Mouse (Mus musculus): ENCODE data around the gene Lmntd1. TPM values are rescaled to one million over a fixed set of nuclear protein-coding genes. Genes with fewer than 3 reads are reported as not detected.

Lmntd1 gene
- polyA plus RNA-seq, 1 experiment = not detected

- Histone ChIP-seq H3K4me1 (ENCODE audit: control insufficient read depth, insufficient read depth, low read length) (no peaks in the 10 kb centered on the region), H3K4me3 (ENCODE audit: low read depth, low read length) (no peak overlapping the region), H3K27me3 (ENCODE audit: control insufficient read depth, insufficient read depth, low read length, poor library complexity, severe bottlenecking) (no peaks in the 10 kb centered on the region), H3K9ac (ENCODE audit: low read depth, poor library complexity, severe bottlenecking) (no peak overlapping the region), H3K27ac (ENCODE audit: insufficient read depth, low read length) (no peak overlapping the region), H3K36me3 (ENCODE audit: control insufficient read depth, insufficient read depth, low read length, poor library complexity, severe bottlenecking) (no peaks in the 10 kb centered on the region), H3K9me3 (replicated peaks; ENCODE audit: control insufficient read depth, insufficient read depth, low read length, poor library complexity, severe bottlenecking) (no peaks in the 10 kb centered on the region)
- TF ChIP-seq CTCF (IDR thresholded peaks at IDR 0.05; ENCODE audit: low read depth, low read length) (no peak), POLR2A (IDR thresholded peaks at IDR 0.05; ENCODE audit: insufficient read depth, low read length) (no peak), EP300 (IDR thresholded peaks at IDR 0.05; ENCODE audit: insufficient read depth, low read depth, low read length) (no peak)
Observed at GRCm38 (mm10) chr6:145396534-145396933, 217.6 kb downstream of the Lmntd1 start.

GRCm38 (mm10) chr6:145390421-145390820 is 223.7 kb downstream of the Lmntd1 start:
- no peak for TF ChIP-seq CTCF (IDR thresholded peaks at IDR 0.05; ENCODE audit: low read depth, low read length)
- no peak for TF ChIP-seq EP300 (IDR thresholded peaks at IDR 0.05; ENCODE audit: insufficient read depth, low read depth, low read length)
- no peak for TF ChIP-seq POLR2A (IDR thresholded peaks at IDR 0.05; ENCODE audit: insufficient read depth, low read length)
- H3K27ac ChIP-seq (ENCODE audit: insufficient read depth, low read length) = no peak overlapping the region
- no peaks in the 10 kb centered on the region for H3K27me3 ChIP-seq (ENCODE audit: control insufficient read depth, insufficient read depth, low read length, poor library complexity, severe bottlenecking)
- no peaks in the 10 kb centered on the region for H3K4me1 ChIP-seq (ENCODE audit: control insufficient read depth, insufficient read depth, low read length)
- H3K9me3 ChIP-seq (replicated peaks; ENCODE audit: control insufficient read depth, insufficient read depth, low read length, poor library complexity, severe bottlenecking) = no peaks in the 10 kb centered on the region
- H3K4me3 ChIP-seq (ENCODE audit: low read depth, low read length) = no peak overlapping the region
- no peaks in the 10 kb centered on the region for H3K36me3 ChIP-seq (ENCODE audit: control insufficient read depth, insufficient read depth, low read length, poor library complexity, severe bottlenecking)
- no peak overlapping the region for H3K9ac ChIP-seq (ENCODE audit: low read depth, poor library complexity, severe bottlenecking)

GRCm38 (mm10) chr6:145389904-145390303 is 224.2 kb downstream of the Lmntd1 start:
- TF ChIP-seq EP300 (IDR thresholded peaks at IDR 0.05; ENCODE audit: insufficient read depth, low read depth, low read length) (no peak), POLR2A (IDR thresholded peaks at IDR 0.05; ENCODE audit: insufficient read depth, low read length) (no peak), CTCF (IDR thresholded peaks at IDR 0.05; ENCODE audit: low read depth, low read length) (no peak)
- Histone ChIP-seq H3K9me3 (replicated peaks; ENCODE audit: control insufficient read depth, insufficient read depth, low read length, poor library complexity, severe bottlenecking) (no peaks in the 10 kb centered on the region), H3K27ac (ENCODE audit: insufficient read depth, low read length) (no peak overlapping the region), H3K4me1 (ENCODE audit: control insufficient read depth, insufficient read depth, low read length) (no peaks in the 10 kb centered on the region), H3K9ac (ENCODE audit: low read depth, poor library complexity, severe bottlenecking) (no peak overlapping the region), H3K36me3 (ENCODE audit: control insufficient read depth, insufficient read depth, low read length, poor library complexity, severe bottlenecking) (no peaks in the 10 kb centered on the region), H3K27me3 (ENCODE audit: control insufficient read depth, insufficient read depth, low read length, poor library complexity, severe bottlenecking) (no peaks in the 10 kb centered on the region), H3K4me3 (ENCODE audit: low read depth, low read length) (no peak overlapping the region)

DNA sequence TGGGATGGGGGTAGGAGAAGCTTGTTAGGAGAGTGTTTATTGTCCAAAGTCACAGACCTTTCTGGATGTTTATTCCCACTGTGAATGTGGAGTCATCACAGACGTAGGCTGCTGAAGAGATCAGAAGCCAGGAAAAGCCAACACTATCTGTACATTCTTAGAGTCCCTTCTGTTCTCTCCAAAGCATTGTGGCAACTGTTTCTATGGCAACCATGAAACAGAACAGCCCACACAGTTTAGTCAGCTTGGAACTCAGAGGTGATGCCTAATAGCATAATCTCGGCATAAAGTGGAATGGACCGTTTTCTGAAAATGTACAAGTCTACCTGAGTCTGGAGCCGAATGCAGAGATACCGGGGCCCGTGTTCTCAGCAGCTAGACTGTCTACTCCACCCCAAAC is 226.7 kb downstream of the Lmntd1 start:
- H3K36me3 ChIP-seq (ENCODE audit: control insufficient read depth, insufficient read depth, low read length, poor library complexity, severe bottlenecking) = no peaks in the 10 kb centered on the region
- H3K9me3 ChIP-seq (replicated peaks; ENCODE audit: control insufficient read depth, insufficient read depth, low read length, poor library complexity, severe bottlenecking) = no peaks in the 10 kb centered on the region
- H3K27ac ChIP-seq (ENCODE audit: insufficient read depth, low read length) = no peak overlapping the region
- TF ChIP-seq POLR2A (IDR thresholded peaks at IDR 0.05; ENCODE audit: insufficient read depth, low read length) = no peak
- no peak for TF ChIP-seq EP300 (IDR thresholded peaks at IDR 0.05; ENCODE audit: insufficient read depth, low read depth, low read length)
- no peak for TF ChIP-seq CTCF (IDR thresholded peaks at IDR 0.05; ENCODE audit: low read depth, low read length)
- no peaks in the 10 kb centered on the region for H3K27me3 ChIP-seq (ENCODE audit: control insufficient read depth, insufficient read depth, low read length, poor library complexity, severe bottlenecking)
- H3K4me1 ChIP-seq (ENCODE audit: control insufficient read depth, insufficient read depth, low read length) = no peaks in the 10 kb centered on the region
- no peak overlapping the region for H3K4me3 ChIP-seq (ENCODE audit: low read depth, low read length)
- H3K9ac ChIP-seq (ENCODE audit: low read depth, poor library complexity, severe bottlenecking) = no peak overlapping the region

- H3K36me3 ChIP-seq (ENCODE audit: control insufficient read depth, insufficient read depth, low read length, poor library complexity, severe bottlenecking) = no peaks in the 10 kb centered on the region
- H3K4me3 ChIP-seq (ENCODE audit: low read depth, low read length) = no peak overlapping the region
- H3K27me3 ChIP-seq (ENCODE audit: control insufficient read depth, insufficient read depth, low read length, poor library complexity, severe bottlenecking) = no peaks in the 10 kb centered on the region
- TF ChIP-seq POLR2A (IDR thresholded peaks at IDR 0.05; ENCODE audit: insufficient read depth, low read length) (no peak), CTCF (IDR thresholded peaks at IDR 0.05; ENCODE audit: low read depth, low read length) (no peak), EP300 (IDR thresholded peaks at IDR 0.05; ENCODE audit: insufficient read depth, low read depth, low read length) (no peak)
- no peaks in the 10 kb centered on the region for H3K4me1 ChIP-seq (ENCODE audit: control insufficient read depth, insufficient read depth, low read length)
- no peak overlapping the region for H3K27ac ChIP-seq (ENCODE audit: insufficient read depth, low read length)
- no peak overlapping the region for H3K9ac ChIP-seq (ENCODE audit: low read depth, poor library complexity, severe bottlenecking)
- H3K9me3 ChIP-seq (replicated peaks; ENCODE audit: control insufficient read depth, insufficient read depth, low read length, poor library complexity, severe bottlenecking) = no peaks in the 10 kb centered on the region
Observed at GRCm38 (mm10) chr6:145382586-145383380, 231.3 kb downstream of the Lmntd1 start.

- Histone ChIP-seq H3K9ac (ENCODE audit: low read depth, poor library complexity, severe bottlenecking) (no peak overlapping the region), H3K27ac (ENCODE audit: insufficient read depth, low read length) (no peak overlapping the region), H3K27me3 (ENCODE audit: control insufficient read depth, insufficient read depth, low read length, poor library complexity, severe bottlenecking) (no peaks in the 10 kb centered on the region), H3K36me3 (ENCODE audit: control insufficient read depth, insufficient read depth, low read length, poor library complexity, severe bottlenecking) (no peaks in the 10 kb centered on the region), H3K4me1 (ENCODE audit: control insufficient read depth, insufficient read depth, low read length) (no peaks in the 10 kb centered on the region), H3K4me3 (ENCODE audit: low read depth, low read length) (no peak overlapping the region), H3K9me3 (replicated peaks; ENCODE audit: control insufficient read depth, insufficient read depth, low read length, poor library complexity, severe bottlenecking) (no peaks in the 10 kb centered on the region)
- TF ChIP-seq CTCF (IDR thresholded peaks at IDR 0.05; ENCODE audit: low read depth, low read length) = no peak
- no peak for TF ChIP-seq POLR2A (IDR thresholded peaks at IDR 0.05; ENCODE audit: insufficient read depth, low read length)
- TF ChIP-seq EP300 (IDR thresholded peaks at IDR 0.05; ENCODE audit: insufficient read depth, low read depth, low read length) = no peak
Observed at GRCm38 (mm10) chr6:145380961-145381360, 233.2 kb downstream of the Lmntd1 start.

All from ES-Bruce4 (cell line).